Mouse (Mus musculus): ENCODE data around the gene Wnt7b.

Gene Wnt7b

DNA sequence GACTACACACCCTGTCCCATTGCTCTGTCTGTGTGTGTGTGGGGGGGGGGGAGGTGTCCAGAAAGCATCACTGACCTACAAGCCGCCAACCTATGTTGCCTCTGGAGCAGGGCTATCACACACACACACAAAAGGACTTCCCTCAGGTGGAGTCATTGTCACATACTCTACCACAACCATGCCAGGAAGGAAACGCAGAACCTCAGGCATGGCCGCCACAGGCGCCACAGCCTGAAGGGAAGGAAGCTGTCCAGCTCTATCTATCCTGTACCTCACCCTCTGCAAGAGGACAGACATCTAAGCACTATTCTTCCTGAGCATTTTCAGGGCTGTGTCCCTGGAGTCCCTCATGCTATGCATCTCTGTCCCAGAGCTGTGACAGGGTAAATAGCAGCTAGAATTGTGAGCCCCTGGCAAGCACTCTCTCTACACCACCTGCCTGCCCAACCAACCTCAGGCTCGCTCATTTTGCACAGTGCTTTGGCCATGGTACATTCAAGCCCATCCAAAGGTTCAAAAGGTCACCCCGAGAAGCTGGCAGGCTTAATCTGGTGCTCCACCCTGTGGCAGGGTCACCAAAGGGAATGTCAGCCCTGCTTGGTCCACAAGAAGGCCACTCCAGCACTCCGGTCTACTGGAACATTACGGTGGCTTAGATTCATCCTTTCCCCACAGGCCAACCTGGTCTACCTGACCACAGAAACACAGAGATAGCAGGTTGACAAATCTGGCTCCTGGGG, 12.1 kb downstream of the Wnt7b start:
- no peak for DNase-seq (ENCODE audit: low read depth, low spot score)

GRCm38 (mm10) chr15:85569167-85569797, 13.0 kb downstream of the Wnt7b start:
- no peak for DNase-seq (ENCODE audit: low read depth, low spot score)

DNA sequence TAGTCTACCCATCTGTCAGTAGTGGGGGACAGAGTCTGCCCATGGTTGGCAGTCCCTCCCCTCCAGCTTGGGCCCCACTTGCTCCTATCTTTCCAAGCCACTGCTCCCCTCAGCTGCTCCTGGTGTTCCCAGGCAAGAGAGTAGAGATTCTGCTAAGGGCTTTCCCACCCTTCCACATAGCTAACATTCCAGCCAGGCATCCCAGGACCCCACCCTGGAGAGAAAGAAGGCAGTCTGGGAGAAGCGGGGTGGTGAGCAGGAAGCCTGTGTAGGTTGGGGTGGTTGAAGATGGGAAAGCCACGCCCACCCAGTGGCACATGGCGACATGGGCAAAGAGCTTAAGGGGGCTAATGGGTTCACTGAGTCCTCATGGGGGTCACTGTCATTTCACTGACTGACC, 13.9 kb downstream of the Wnt7b start:
- DNase-seq (ENCODE audit: low read depth, low spot score): peak; percentile 67

DNA sequence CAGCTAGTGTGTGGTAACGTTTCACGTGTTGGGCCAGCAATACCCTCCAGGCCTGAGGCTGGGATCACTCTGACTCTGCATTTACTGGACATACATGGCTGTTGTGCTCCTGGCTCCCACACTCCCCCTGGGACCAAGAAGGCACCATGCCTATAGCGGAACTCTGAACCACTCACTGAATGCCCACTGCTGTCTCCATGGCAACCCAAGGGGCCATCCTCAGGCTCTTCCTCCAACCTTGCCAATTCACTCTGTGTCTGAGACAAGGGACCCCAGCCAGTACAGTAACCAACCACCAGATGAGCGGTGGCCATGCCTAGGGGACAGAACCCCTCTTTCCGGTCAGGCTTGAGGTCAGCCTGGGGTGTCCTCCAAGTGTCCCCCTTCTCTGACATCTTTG, 17.3 kb downstream of the Wnt7b start:
- DNase-seq (ENCODE audit: low read depth, low spot score): no peak

- DNase-seq (ENCODE audit: low read depth, low spot score): no peak
Observed at GRCm38 (mm10) chr15:85564034-85564769, 18.1 kb downstream of the Wnt7b start.

- no peak for DNase-seq (ENCODE audit: low read depth, low spot score)
Observed at GRCm38 (mm10) chr15:85561953-85562352, 20.3 kb downstream of the Wnt7b start.

GRCm38 (mm10) chr15:85560830-85561229, 21.4 kb downstream of the Wnt7b start:
- DNase-seq (ENCODE audit: low read depth, low spot score): no peak

- DNase-seq (ENCODE audit: low read depth, low spot score): no peak
Observed at GRCm38 (mm10) chr15:85558840-85559540, 23.3 kb downstream of the Wnt7b start.

DNA sequence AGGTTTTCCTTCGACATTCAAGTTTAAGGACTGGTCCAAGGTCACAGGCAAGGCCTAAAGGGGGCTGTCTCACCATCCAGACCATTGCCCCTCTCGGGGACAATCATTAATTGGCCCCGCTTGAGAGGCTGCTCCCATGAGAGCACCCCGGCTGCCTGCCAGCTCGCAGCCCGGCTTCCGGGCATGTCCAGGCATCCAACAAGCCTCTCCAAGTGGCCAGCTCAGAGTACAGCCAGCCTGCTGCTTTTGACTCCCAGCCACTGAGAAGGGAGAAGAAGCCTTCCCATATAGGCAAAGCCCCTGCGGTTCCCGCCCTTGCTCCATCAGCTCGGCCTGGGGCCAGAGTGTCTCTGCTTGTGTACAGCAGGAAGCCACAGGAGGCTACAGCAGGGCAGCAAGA, 26.5 kb downstream of the Wnt7b start:
- DNase-seq (ENCODE audit: low read depth, low spot score): no peak

GRCm38 (mm10) chr15:85553421-85553820, 28.9 kb downstream of the Wnt7b start:
- no peak for DNase-seq (ENCODE audit: low read depth, low spot score)

DNA sequence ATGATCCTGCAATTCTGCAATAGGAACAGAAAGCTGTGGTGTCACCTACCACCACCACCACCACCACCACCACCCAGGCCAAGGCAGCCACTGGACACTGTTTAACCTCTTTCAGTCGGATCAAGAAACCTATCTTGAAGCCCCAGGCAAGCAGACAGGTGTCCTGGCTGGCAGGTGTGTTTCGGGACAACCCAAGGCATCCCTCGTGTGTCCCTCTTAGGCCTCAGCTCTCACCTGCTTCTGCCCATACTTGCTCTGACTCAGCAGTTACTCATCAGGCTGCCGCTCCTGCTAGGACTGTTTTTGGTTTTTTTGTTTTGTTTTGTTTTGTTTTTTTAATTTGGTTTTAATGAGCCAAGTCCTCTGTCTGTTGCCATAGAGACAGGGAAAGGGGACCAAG, 35.8 kb downstream of the Wnt7b start:
- no peak for DNase-seq (ENCODE audit: low read depth, low spot score)

DNA sequence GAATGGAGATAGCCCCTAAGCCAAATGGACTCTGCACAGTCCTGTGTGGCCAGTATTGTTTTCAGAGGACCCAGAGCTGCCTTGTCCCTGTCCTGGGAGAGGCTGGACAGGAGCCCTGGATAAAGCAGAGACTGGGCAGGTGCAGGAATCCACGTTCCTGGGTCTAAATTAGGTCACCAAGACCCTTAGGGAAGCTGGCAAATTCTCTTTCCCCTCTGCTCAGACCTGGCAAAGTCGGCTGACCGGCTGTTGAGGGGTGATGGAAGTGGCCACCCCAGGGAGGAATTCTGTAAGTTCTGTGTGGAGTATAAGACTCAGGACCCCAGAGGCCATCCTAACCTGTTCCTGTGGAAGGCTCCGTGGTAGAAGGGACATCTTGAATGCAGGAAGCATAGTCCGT, 36.9 kb downstream of the Wnt7b start:
- DNase-seq (ENCODE audit: low read depth, low spot score): no peak

- DNase-seq (ENCODE audit: low read depth, low spot score): no peak
Observed at GRCm38 (mm10) chr15:85538170-85538569, 44.1 kb downstream of the Wnt7b start.

DNA sequence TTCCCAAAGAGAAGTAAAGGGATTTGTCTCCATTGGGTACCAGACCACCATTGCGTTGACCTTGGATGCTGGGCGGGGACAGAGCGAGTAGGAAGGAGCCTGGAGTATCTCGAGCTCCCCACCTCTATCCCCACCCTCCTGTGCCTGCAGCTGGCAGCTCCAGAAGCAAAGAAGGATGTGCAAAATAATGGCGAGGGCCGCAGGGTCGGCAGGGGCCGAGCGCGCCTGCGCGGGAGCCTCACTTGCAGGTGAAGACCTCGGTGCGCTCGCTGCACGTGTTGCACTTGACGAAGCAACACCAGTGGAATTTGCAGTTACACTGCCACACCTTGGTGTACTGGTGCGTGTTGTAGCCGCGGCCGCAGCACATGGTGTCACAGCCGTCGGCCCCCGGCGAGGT, 45.1 kb downstream of the Wnt7b start:
- peak; percentile 39 for DNase-seq (ENCODE audit: low read depth, low spot score)

DNA sequence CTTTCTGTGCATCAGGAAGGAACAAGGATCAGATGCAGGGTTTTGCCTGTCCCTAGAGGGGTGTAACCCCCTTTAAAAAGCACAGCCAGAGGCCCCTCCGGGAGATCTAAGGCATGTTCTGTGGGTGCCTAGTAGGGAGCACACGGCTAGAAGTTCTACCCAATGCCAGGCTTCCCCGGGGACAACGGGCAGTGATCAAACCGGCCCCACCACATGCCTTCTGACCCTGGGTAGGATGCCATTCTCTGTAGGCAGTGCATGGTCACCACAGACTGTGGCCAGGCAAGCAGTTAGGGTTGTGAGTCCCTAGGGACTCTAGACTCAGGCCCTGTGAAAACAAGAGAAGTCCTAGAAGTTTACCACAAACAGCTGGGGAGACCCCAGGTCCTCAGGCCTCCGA, 47.6 kb downstream of the Wnt7b start:
- DNase-seq (ENCODE audit: low read depth, low spot score): no peak

DNA sequence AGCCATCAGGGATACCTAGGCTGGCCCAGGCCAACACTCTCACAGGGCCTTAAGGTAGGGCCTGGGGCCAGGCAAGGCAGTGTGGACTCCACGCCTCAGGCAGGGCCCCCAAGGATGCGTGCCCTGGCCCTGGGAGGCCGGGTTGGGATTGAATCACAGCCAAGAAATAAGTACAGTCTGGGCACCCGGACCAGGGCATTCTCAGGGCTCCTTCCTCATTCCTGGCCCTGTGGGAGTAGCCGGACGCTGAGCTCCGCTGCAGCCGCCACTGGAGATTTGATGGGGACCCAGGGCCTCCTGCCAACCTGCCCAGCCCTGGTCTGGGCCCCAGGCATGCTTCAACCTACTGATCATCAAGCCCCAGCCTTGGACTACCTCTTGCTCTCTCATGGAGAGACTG, 48.1 kb downstream of the Wnt7b start:
- no peak for DNase-seq (ENCODE audit: low read depth, low spot score)

- no peak for DNase-seq (ENCODE audit: low read depth, low spot score)
Observed at GRCm38 (mm10) chr15:85532063-85532462, 50.2 kb downstream of the Wnt7b start.

DNA sequence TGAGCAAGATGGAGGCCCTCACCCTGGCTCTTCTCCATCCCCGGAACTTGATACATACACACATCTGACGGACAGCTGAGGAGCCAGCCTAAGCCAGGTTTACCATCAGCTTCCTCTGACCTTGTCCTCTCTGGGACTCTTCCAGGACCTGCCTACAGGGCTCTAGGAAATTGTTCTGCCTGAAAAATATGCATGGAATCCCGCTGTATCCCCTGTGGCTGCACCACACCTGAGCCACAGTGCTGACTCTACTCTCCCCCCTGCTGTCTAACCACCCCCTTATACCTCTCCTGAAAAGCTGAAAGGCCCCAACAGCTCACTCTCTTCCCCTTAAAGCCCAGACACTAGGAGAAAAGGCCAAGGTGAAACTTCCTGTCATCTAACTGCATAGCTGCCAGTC, 52.4 kb downstream of the Wnt7b start:
- DNase-seq (ENCODE audit: low read depth, low spot score): peak; percentile 35

- DNase-seq (ENCODE audit: low read depth, low spot score): no peak
Observed at GRCm38 (mm10) chr15:85524404-85524950, 57.8 kb downstream of the Wnt7b start.

GRCm38 (mm10) chr15:85523173-85523991, 58.9 kb downstream of the Wnt7b start:
- DNase-seq (ENCODE audit: low read depth, low spot score): peak; percentile 51

DNA sequence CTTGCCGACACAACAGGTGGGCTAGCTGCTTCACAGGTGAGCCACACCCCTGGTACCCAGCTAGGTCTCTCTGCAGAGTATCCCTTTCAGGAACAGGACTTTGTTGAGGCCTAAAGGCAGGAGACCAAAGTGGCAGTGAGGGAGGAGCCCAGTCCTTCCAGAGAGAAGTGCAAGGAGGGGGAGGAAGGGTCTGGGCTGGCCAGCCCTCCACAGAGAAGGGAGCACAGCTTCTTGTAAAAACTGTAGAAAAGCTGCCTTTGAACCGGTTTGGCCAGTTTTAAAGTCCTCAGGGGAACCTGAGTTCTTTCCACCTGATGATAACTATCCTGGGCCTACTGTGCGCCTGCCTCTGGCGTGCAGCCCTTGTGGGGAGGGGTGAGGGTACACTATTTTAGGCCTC, 62.8 kb downstream of the Wnt7b start:
- no peak for DNase-seq (ENCODE audit: low read depth, low spot score)

All from ES-CJ7 (cell line).